20 mouse cellular contexts compared by ENCODE assay signal in the genomic region with DNA sequence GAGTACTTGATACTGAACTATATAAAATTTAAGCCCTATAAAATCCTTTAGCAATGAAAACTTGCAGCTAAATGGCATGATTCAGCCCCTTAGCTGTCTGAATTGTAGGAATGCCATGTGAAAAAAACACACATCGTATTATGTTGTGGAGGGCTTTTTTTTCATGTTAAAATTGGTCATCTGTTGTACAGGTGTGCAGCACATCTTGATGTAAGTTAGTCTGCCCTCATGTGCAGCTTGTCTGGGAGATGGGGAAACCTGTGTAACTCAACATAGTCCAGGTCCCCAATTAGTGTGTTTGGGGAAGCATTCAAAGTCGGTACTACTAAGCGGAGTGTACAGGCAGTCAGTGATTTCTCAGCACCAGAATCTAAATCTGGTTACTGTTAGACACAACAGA.
A peak's percentile ranks its signal among the peaks of the same experiment; 100 is the strongest.
DNase-seq lines count a peak whose midpoint lies in the region; ATAC-seq and TF ChIP-seq lines count a peak whose summit lies in the region.
"Had no signal": no experiment of that assay in that cellular context is flagged by ENCODE, and none has a peak within 500 bp of the region (broad histone marks: within the 10 kb centered on the region; RNA-seq: fewer than 3 reads in every experiment).

No protein-coding gene starts in this region.

- H3K4me1 ChIP-seq in embryonic facial prominence, embryonic 11.5 days (ENCODE audit: control insufficient read depth, insufficient read depth, low read length) = no peaks in the 10 kb centered on the region
- peaks cover 5% of the 10 kb centered on the region; the same call in 1 of the 2 replicates for H3K4me1 ChIP-seq in embryonic facial prominence, embryonic 10.5 days
- peaks cover 55% of the 10 kb centered on the region for H3K4me1 ChIP-seq in limb, embryonic 10.5 days
- H3K4me1 ChIP-seq in limb, embryonic 12.5 days (replicated peaks) = peaks cover 32% of the 10 kb centered on the region
- H3K4me1 ChIP-seq in limb, embryonic 14.5 days (ENCODE audit: control insufficient read depth, insufficient read depth, low read length) = peaks cover 24% of the 10 kb centered on the region
- H3K4me1 ChIP-seq: embryonic facial prominence, embryonic 12.5 days; forebrain, embryonic 13.5 days; forebrain, embryonic 15.5 days had no signal

- H3K36me3 ChIP-seq in embryonic facial prominence, embryonic 11.5 days (replicated peaks; ENCODE audit: control insufficient read depth, insufficient read depth, low read depth, low read length) = no peaks in the 10 kb centered on the region
- H3K36me3 ChIP-seq in embryonic facial prominence, embryonic 10.5 days (replicated peaks) = no peaks in the 10 kb centered on the region
- no peaks in the 10 kb centered on the region for H3K36me3 ChIP-seq in limb, embryonic 10.5 days
- H3K36me3 ChIP-seq in limb, embryonic 12.5 days = no peaks in the 10 kb centered on the region
- no peaks in the 10 kb centered on the region for H3K36me3 ChIP-seq in limb, embryonic 14.5 days (ENCODE audit: control insufficient read depth, insufficient read depth, low read length)
- H3K36me3 ChIP-seq: embryonic facial prominence, embryonic 12.5 days; forebrain, embryonic 15.5 days had no signal

- H3K9me3 ChIP-seq in embryonic facial prominence, embryonic 11.5 days (replicated peaks; ENCODE audit: control insufficient read depth, low read length) = no peaks in the 10 kb centered on the region
- H3K9me3 ChIP-seq in embryonic facial prominence, embryonic 10.5 days = no peaks in the 10 kb centered on the region
- H3K9me3 ChIP-seq in limb, embryonic 10.5 days (replicated peaks) = no peaks in the 10 kb centered on the region
- no peaks in the 10 kb centered on the region for H3K9me3 ChIP-seq in limb, embryonic 12.5 days
- no peaks in the 10 kb centered on the region for H3K9me3 ChIP-seq in limb, embryonic 14.5 days (ENCODE audit: control insufficient read depth, low read length)
- H3K9me3 ChIP-seq: embryonic facial prominence, embryonic 12.5 days; forebrain, embryonic 13.5 days; forebrain, embryonic 15.5 days had no signal

- TF ChIP-seq POLR2A in limb, embryonic 14.5 days (IDR thresholded peaks at IDR 0.05; ENCODE audit: borderline replicate concordance, extremely low read depth, insufficient read depth, insufficient read length) = no peak

- no peak overlapping the region for H3K4me3 ChIP-seq in embryonic facial prominence, embryonic 11.5 days (ENCODE audit: low read depth, low read length)
- H3K4me3 ChIP-seq in embryonic facial prominence, embryonic 10.5 days = no peak overlapping the region
- no peak overlapping the region for H3K4me3 ChIP-seq in limb, embryonic 10.5 days
- H3K4me3 ChIP-seq in limb, embryonic 12.5 days (replicated peaks) = no peak overlapping the region
- no peak overlapping the region for H3K4me3 ChIP-seq in limb, embryonic 14.5 days (replicated peaks; ENCODE audit: low read length)
- H3K4me3 ChIP-seq: embryonic facial prominence, embryonic 12.5 days; forebrain, embryonic 13.5 days; forebrain, embryonic 15.5 days had no signal

- no peak overlapping the region for H3K4me2 ChIP-seq in embryonic facial prominence, embryonic 11.5 days (ENCODE audit: low read depth, low read length)
- no peak overlapping the region for H3K4me2 ChIP-seq in limb, embryonic 12.5 days
- H3K4me2 ChIP-seq in limb, embryonic 14.5 days (replicated peaks; ENCODE audit: low read depth, low read length, severe bottlenecking) = no peak overlapping the region
- H3K4me2 ChIP-seq: embryonic facial prominence, embryonic 12.5 days; forebrain, embryonic 13.5 days; forebrain, embryonic 15.5 days had no signal

- 65% methylated on average over 3 of the region's 3 CpGs for WGBS in embryonic facial prominence, embryonic 11.5 days
- 92% methylated on average over 3 of the region's 3 CpGs for WGBS in embryonic facial prominence, embryonic 10.5 days
- 54% methylated on average over 3 of the region's 3 CpGs for WGBS in limb, embryonic 10.5 days
- 21% methylated on average over 3 of the region's 3 CpGs for WGBS in limb, embryonic 12.5 days
- WGBS in limb, embryonic 14.5 days = 33% methylated on average over 3 of the region's 3 CpGs

- H3K27ac ChIP-seq in embryonic facial prominence, embryonic 11.5 days (replicated peaks; ENCODE audit: low read depth, low read length) = no peak overlapping the region
- H3K27ac ChIP-seq in embryonic facial prominence, embryonic 10.5 days (replicated peaks) = no peak overlapping the region
- peak overlapping the region; percentile 72 for H3K27ac ChIP-seq in limb, embryonic 10.5 days
- H3K27ac ChIP-seq in limb, embryonic 12.5 days = no peak overlapping the region
- no peak overlapping the region for H3K27ac ChIP-seq in limb, embryonic 14.5 days (replicated peaks; ENCODE audit: low read depth, low read length)
- H3K27ac ChIP-seq: embryonic facial prominence, embryonic 12.5 days; forebrain, embryonic 13.5 days; forebrain, embryonic 15.5 days had no signal

- no peaks in the 10 kb centered on the region for H3K27me3 ChIP-seq in embryonic facial prominence, embryonic 11.5 days (ENCODE audit: control insufficient read depth, insufficient read depth, low read length)
- no peaks in the 10 kb centered on the region for H3K27me3 ChIP-seq in embryonic facial prominence, embryonic 10.5 days (replicated peaks; ENCODE audit: low read depth, poor library complexity, severe bottlenecking)
- H3K27me3 ChIP-seq in limb, embryonic 10.5 days (ENCODE audit: low read depth, poor library complexity, severe bottlenecking) = no peaks in the 10 kb centered on the region
- peaks cover 4% of the 10 kb centered on the region; the same call in 1 of the 2 replicates for H3K27me3 ChIP-seq in limb, embryonic 12.5 days
- H3K27me3 ChIP-seq in limb, embryonic 14.5 days (ENCODE audit: control insufficient read depth, insufficient read depth, low read length) = no peaks in the 10 kb centered on the region
- H3K27me3 ChIP-seq: embryonic facial prominence, embryonic 12.5 days had no signal

- no peak overlapping the region for H3K9ac ChIP-seq in embryonic facial prominence, embryonic 11.5 days (replicated peaks; ENCODE audit: low read length)
- no peak overlapping the region for H3K9ac ChIP-seq in limb, embryonic 12.5 days (replicated peaks)
- no peak overlapping the region for H3K9ac ChIP-seq in limb, embryonic 14.5 days (ENCODE audit: low read depth, low read length, severe bottlenecking)
- H3K9ac ChIP-seq: embryonic facial prominence, embryonic 12.5 days; forebrain, embryonic 13.5 days; forebrain, embryonic 15.5 days; forebrain, postnatal 0 days had no signal

- no peak for ATAC-seq in embryonic facial prominence, embryonic 11.5 days (replicated peaks; ENCODE audit: insufficient number of reproducible peaks, low FRiP score, low TSS enrichment, low read depth)
- ATAC-seq in limb, embryonic 12.5 days (ENCODE audit: insufficient number of reproducible peaks, insufficient read depth, low FRiP score, low TSS enrichment, low read depth) = peak; percentile 67
- ATAC-seq in limb, embryonic 14.5 days (ENCODE audit: low FRiP score, low read depth) = peak; percentile 21; the same call in 1 of the 2 replicates
- no peak for ATAC-seq in megakaryocyte progenitor cell, adult 5-6 weeks (replicated peaks; ENCODE audit: poor library complexity)
- ATAC-seq: forebrain, embryonic 13.5 days; forebrain, embryonic 15.5 days; forebrain, postnatal 0 days had no signal

- DNase-seq in embryonic facial prominence, embryonic 11.5 days (ENCODE audit: low spot score) = peak; percentile 42
- no peak for DNase-seq in embryonic facial prominence, embryonic 10.5 days (ENCODE audit: low spot score)
- DNase-seq in limb, embryonic 10.5 days (ENCODE audit: low spot score) = peak; percentile 39
- DNase-seq in limb, embryonic 14.5 days (ENCODE audit: low spot score) = no peak
- DNase-seq in heart, adult 8-10 months (ENCODE audit: low spot score) = no peak
- DNase-seq in left cerebral cortex, adult 11 months (ENCODE audit: low spot score) = no peak
- DNase-seq: adrenal gland, adult 2 months; adrenal gland, postnatal 10 days; adrenal gland, postnatal 25 days; cerebellum, adult 11 months; cerebellum, adult 18-20 months; cerebellum, adult 8-10 months; cerebellum, adult 9-11 months; cerebellum, postnatal 25 days; forebrain, postnatal 0 days had no signal

Comparison
In these comparisons a context has a peak if more than half of its experiments do, and no peak if none do; other contexts are left out.
1. DNase-seq: peak in embryonic facial prominence, embryonic 11.5 days (single experiment) and limb, embryonic 10.5 days (single experiment); none in embryonic facial prominence, embryonic 10.5 days (single experiment), limb, embryonic 14.5 days (single experiment), heart, adult 8-10 months (single experiment) and left cerebral cortex, adult 11 months (single experiment).
2. ATAC-seq: peak in limb, embryonic 12.5 days (single experiment) and limb, embryonic 14.5 days (single experiment); none in embryonic facial prominence, embryonic 11.5 days (single experiment) and megakaryocyte progenitor cell, adult 5-6 weeks (single experiment).